Mouse (Mus musculus) right cerebral cortex, postnatal 4 days (tissue): ENCODE results near the gene Arl3.

Source experiments
- DNase-seq: peaks from one replicate; pipeline ENCODE4 v3.0.0-alpha.2; 2022

Arl3 gene

GRCm38 (mm10) chr19:46532031-46532688 lies 40.8 kb downstream of the Arl3 start:
- no peak for DNase-seq

- no peak for DNase-seq
Observed at GRCm38 (mm10) chr19:46531071-46532030, 41.6 kb downstream of the Arl3 start.

- DNase-seq = no peak
Observed at GRCm38 (mm10) chr19:46530449-46530990, 42.5 kb downstream of the Arl3 start.

GRCm38 (mm10) chr19:46529601-46530448 lies 43.2 kb downstream of the Arl3 start:
- DNase-seq = no peak

GRCm38 (mm10) chr19:46528529-46529213 lies 44.3 kb downstream of the Arl3 start:
- DNase-seq = peak; percentile 57

GRCm38 (mm10) chr19:46527632-46528528 lies 45.1 kb downstream of the Arl3 start:
- DNase-seq = no peak

GRCm38 (mm10) chr19:46525691-46526631 lies 47.0 kb downstream of the Arl3 start:
- no peak for DNase-seq

- no peak for DNase-seq
Observed at GRCm38 (mm10) chr19:46524601-46525321, 48.2 kb downstream of the Arl3 start.

GRCm38 (mm10) chr19:46524152-46524544 lies 48.9 kb downstream of the Arl3 start:
- no peak for DNase-seq

- peak; percentile 59 for DNase-seq
Observed at GRCm38 (mm10) chr19:46523480-46524151, 49.4 kb downstream of the Arl3 start.

- DNase-seq = no peak
Observed at GRCm38 (mm10) chr19:46523131-46523479, 49.9 kb downstream of the Arl3 start.

GRCm38 (mm10) chr19:46522433-46523044 lies 50.5 kb downstream of the Arl3 start:
- no peak for DNase-seq

GRCm38 (mm10) chr19:46521698-46522097 lies 51.3 kb downstream of the Arl3 start:
- DNase-seq = no peak

GRCm38 (mm10) chr19:46518828-46519621 lies 54.0 kb downstream of the Arl3 start:
- no peak for DNase-seq

- DNase-seq = no peak
Observed at GRCm38 (mm10) chr19:46518352-46518787, 54.6 kb downstream of the Arl3 start.

GRCm38 (mm10) chr19:46517529-46518351 lies 55.3 kb downstream of the Arl3 start:
- DNase-seq = no peak
